Mouse (Mus musculus) fat pad, adult 2 months (tissue): ENCODE measurements around the gene Ica1.

Experiments
- DNase-seq: peaks from one replicate; pipeline ENCODE4 v3.0.0-alpha.2; 2011; ENCODE audit warnings: low read depth, low spot score; ENCODE audit errors: extremely low read depth

Gene Ica1

GRCm38 (mm10) chr6:8648185-8648901, 129.9 kb downstream of the Ica1 start:
- DNase-seq: no peak

GRCm38 (mm10) chr6:8647513-8648184, 130.6 kb downstream of the Ica1 start:
- no peak for DNase-seq

- no peak for DNase-seq
These were observed 132.6 kb downstream of the Ica1 start for GRCm38 (mm10) chr6:8645708-8646107.

GRCm38 (mm10) chr6:8644703-8645102, 133.6 kb downstream of the Ica1 start:
- no peak for DNase-seq

DNA sequence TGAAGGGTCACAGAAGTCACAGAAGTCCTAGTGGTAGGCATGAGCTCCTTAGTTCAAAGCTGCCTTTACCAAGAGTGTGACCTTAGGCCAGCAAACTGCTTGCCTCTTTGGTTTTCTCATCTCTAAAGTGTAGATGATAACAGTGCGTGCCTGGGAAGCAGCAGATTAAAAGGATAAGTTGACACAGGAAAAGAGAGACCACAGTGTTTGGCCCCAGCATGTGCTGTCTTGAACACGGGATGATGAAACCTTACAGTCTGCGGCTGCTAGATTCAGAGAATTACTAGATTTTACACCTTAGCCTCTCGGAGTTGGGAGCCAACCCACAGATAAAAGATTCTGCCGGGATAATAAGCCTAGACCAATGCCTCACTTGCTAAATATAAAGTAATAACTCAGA, 137.4 kb downstream of the Ica1 start:
- no peak for DNase-seq

GRCm38 (mm10) chr6:8639526-8639925, 138.8 kb downstream of the Ica1 start:
- DNase-seq: no peak

GRCm38 (mm10) chr6:8638899-8639298, 139.4 kb downstream of the Ica1 start:
- DNase-seq: no peak

DNA sequence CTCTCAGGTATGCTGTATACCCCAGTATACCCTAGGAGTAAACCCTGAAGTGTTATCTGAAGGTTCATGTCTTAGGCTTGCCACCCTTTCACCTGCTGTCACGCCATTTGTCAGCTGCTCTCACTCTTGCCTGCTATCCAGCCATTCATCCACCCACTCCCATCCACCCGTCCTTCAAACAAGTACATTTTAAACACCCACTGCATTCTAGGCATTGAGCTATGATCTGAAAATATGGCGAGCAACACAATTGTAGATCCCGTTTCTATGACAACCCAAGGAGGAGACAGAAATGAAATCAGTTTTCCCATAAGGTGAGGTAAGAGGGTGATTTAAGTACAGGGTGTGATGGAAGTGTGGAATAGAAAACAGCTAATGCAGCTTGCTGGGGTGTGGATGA, 140.2 kb downstream of the Ica1 start:
- no peak for DNase-seq

- no peak for DNase-seq
These were observed 145.6 kb downstream of the Ica1 start for GRCm38 (mm10) chr6:8632701-8633100.

GRCm38 (mm10) chr6:8631986-8632632, 146.2 kb downstream of the Ica1 start:
- DNase-seq: no peak

GRCm38 (mm10) chr6:8631362-8631761, 146.9 kb downstream of the Ica1 start:
- no peak for DNase-seq

DNA sequence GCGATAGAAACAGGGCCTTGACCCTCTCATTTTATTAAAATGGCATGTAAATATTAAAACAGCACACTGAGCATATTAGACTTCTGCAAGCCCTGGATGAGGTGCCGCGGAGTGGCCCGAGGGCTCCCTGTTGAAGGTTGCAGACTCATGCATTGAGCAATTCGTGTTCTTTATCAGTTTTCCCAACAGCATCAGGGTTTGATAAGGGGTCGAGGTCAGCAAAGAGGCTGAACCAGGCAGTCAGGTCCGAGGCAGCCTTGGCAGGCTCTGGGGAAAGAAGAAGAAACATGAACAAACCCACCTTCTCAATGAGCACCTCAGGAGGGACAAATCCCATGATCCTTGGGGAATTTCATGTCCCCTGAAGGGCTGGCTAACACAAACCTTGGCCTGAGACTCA, 147.8 kb downstream of the Ica1 start:
- DNase-seq: no peak

- no peak for DNase-seq
These were observed 149.5 kb downstream of the Ica1 start for GRCm38 (mm10) chr6:8628715-8629267.

- DNase-seq: no peak
These were observed 150.1 kb downstream of the Ica1 start for GRCm38 (mm10) chr6:8628226-8628625.

DNA sequence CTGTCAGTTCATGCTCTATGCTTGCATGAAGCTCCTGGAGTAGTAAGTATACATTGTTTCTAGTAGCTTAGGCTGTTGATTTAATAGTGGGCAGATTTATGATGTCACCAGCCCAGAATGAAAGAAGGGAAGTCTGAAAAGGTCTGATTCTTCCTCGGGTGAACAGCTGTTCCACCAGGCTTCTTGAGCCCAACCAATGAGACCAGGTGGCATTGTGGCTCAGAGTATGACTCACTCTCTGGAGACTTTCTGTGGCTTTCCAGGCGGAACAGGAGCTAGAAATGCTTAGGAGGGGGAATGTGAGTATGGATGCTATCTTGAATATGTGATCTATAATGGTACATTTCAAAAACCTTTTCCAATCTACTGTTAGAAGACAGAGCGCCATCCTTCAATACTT, 155.2 kb downstream of the Ica1 start:
- no peak for DNase-seq

DNA sequence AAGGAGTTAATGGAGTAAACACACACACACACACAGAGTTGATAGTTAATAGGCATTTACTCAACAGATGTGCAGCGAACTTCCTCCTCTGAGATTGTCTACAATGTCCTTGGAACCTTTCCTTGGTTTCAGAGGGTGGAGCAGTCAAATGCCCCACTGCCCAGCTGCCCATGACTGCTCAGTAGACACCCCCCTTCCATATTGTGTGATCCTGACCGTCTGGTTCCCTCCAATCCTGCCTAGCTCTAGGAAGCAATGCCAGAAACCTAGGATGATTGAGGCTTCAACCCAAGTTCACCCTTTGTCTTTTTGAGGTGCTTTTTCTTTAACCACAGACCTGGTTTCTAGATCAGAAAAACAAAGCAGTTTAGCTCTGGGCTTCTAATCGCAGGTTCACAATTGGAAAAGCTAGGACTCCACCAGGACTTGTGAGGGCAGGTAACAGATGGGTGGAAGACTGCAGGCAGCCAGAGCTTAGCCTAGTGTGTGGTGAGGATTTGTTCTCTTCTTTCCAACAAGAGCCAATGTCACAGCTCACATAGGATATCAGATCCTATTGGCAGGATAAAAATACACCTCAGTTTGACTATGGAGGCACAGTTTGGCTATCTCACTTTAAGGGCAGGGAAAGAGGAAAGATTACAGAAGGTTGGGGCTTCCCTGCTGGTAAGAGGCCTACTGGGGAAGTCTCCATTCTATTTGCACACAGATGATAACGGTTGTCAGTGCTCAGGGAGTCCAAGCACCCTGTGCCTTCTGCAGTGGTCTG, 158.5 kb downstream of the Ica1 start:
- DNase-seq: no peak

DNA sequence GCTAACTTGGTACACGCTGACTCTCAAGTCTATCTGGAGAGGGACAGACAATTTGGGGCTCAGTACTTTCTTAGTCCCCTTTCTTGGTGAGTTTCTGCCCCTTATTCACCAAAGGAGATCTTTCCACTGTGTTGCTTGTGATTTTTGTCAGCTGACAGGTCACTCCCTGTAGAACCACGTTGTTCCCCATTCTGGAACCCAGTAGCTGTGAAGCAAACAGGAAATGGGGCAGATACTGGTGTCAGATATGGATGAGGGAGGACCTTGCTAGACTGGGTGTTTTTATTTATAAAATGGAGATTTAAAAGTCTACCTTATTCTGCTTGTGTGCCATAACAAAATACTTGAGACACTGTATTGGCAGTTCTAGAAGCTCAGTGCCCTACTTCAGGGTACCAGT, 160.9 kb downstream of the Ica1 start:
- DNase-seq: no peak

DNA sequence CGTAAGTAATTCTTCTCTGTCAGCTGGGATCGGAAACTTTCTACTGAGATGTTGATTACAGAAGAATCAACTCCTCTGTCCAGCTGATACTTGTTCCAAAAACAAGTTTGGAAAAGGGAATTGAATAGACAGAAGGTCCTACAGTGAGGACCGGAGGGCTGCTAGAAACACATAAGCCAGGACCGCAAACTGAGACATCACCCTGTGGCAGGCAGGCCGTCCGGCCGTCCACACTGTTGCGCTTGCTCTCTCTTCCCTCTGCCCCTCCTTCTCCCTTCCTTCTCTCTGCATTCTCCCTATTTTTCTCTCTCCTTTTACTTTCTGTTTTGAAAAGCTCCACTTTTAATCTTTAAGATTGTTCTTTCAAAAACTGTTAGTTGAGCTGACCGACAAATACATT, 186.6 kb downstream of the Ica1 start:
- no peak for DNase-seq

- no peak for DNase-seq
These were observed 194.4 kb downstream of the Ica1 start for GRCm38 (mm10) chr6:8583892-8584291.

DNA sequence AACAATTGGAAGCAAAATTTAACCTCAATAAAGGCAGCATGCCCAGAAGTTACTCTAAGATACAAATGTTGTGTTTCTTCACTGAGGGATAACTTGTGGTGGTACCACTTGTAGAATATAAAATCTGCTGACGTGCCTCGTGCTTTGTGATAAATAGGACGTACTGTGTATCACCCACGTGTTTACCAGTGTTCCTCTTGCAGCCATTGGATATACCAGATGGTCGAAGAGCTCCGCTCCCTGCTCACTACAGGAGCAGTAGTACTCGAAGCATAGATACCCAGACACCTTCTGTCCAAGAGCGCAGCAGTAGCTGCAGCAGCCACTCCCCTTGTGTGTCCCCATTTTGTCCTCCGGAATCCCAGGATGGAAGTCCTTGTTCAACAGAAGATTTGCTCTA, 195.9 kb downstream of the Ica1 start:
- no peak for DNase-seq
